Mouse (Mus musculus) forebrain, embryonic 16.5 days (tissue): ENCODE results near the gene Gpatch2. TPM values are rescaled to one million over a fixed set of nuclear protein-coding genes. Genes with fewer than 3 reads are reported as not detected.

Experiments
- ATAC-seq: fragments of 200-750 bp; cut with Nextera tagmentation; 2 replicates; pipeline ENCODE4 v1.8.0; 2017; ENCODE audit warnings: mild to moderate bottlenecking, moderate library complexity
- H3K27ac ChIP-seq: fragments of 300-500 bp; sonication (generic); 2 replicates; pipeline ENCODE4 v1.5.1; 2014; ENCODE audit warnings: low read length, control low read depth
- H3K27me3 ChIP-seq: fragments of 300-500 bp; sonication (generic); replicated peaks from 2 replicates; pipeline ENCODE4 v1.6.1; 2014; ENCODE audit warnings: low read length; ENCODE audit not compliant: control insufficient read depth, insufficient read depth
- H3K36me3 ChIP-seq: fragments of 300-500 bp; sonication (generic); 2 replicates; pipeline ENCODE4 v1.6.1; 2014; ENCODE audit not compliant: control insufficient read depth, insufficient read depth
- H3K4me1 ChIP-seq: fragments of 300-500 bp; sonication (generic); replicated peaks from 2 replicates; pipeline ENCODE4 v1.6.1; 2014; ENCODE audit warnings: low read length; ENCODE audit not compliant: control insufficient read depth, insufficient read depth
- H3K4me2 ChIP-seq: fragments of 300-500 bp; sonication (generic); 2 replicates; pipeline ENCODE4 v1.6.1; 2014; ENCODE audit warnings: mild to moderate bottlenecking, low read length, control low read depth
- H3K4me3 ChIP-seq: fragments of 300-500 bp; sonication (generic); replicated peaks from 2 replicates; pipeline ENCODE4 v1.5.1; 2014; ENCODE audit warnings: mild to moderate bottlenecking, low read length, control low read depth
- H3K9ac ChIP-seq: fragments of 300-500 bp; sonication (generic); replicated peaks from 2 replicates; pipeline ENCODE4 v1.6.1; 2014; ENCODE audit warnings: low read depth, low read length, control low read depth
- H3K9me3 ChIP-seq: fragments of 300-500 bp; sonication (generic); 2 replicates; pipeline ENCODE4 v1.6.1; 2016; ENCODE audit warnings: low read length; ENCODE audit not compliant: control insufficient read depth
- WGBS: fragments of 180-500 bp; shearing (Covaris S2); extraction: QIAGEN DNeasy Blood & Tissue Kit; methylation state at CpG from one replicate; pipeline ENCODE4 v1.1.7; 2014; 5-methylcytosine and 5-hydroxymethylcytosine counted together
- polyA plus RNA-seq: library from polyadenylated mRNA; unstranded; fragments of >200 nt; fragmentation: Nextera tagmentation; extraction: Ambion mirVana; gene quantifications from 2 replicates; pipeline ENCODE4 v1.2.1, GENCODE M21; 2015

The Gpatch2 gene
- polyA plus RNA-seq, 1 experiment from 2014 or later: 17.0 TPM

- Histone ChIP-seq H3K36me3 (no peaks in the 10 kb centered on the region), H3K9me3 (no peaks in the 10 kb centered on the region), H3K27ac (no peak overlapping the region), H3K4me1 (no peaks in the 10 kb centered on the region), H3K27me3 (no peaks in the 10 kb centered on the region), H3K4me2 (no peak overlapping the region), H3K4me3 (no peak overlapping the region), H3K9ac (no peak overlapping the region)
- ATAC-seq: no peak
- 86% methylated on average over 3 of the region's 3 CpGs for WGBS
Measured at GRCm38 (mm10) chr1:187293233-187293632, 77.9 kb downstream of the Gpatch2 start.

GRCm38 (mm10) chr1:187294522-187294921, 79.2 kb downstream of the Gpatch2 start:
- WGBS: 85% methylated on average over 5 of the region's 5 CpGs
- Histone ChIP-seq H3K27ac (no peak overlapping the region), H3K4me1 (peaks cover 4% of the 10 kb centered on the region; the same call in 1 of the 2 replicates), H3K36me3 (no peaks in the 10 kb centered on the region), H3K4me3 (no peak overlapping the region), H3K4me2 (no peak overlapping the region), H3K27me3 (no peaks in the 10 kb centered on the region), H3K9ac (no peak overlapping the region), H3K9me3 (no peaks in the 10 kb centered on the region)
- no peak for ATAC-seq

GRCm38 (mm10) chr1:187295038-187295559, 79.8 kb downstream of the Gpatch2 start:
- Histone ChIP-seq H3K4me2 (no peak overlapping the region), H3K27ac (no peak overlapping the region), H3K9me3 (no peaks in the 10 kb centered on the region), H3K36me3 (no peaks in the 10 kb centered on the region), H3K4me1 (peaks cover 4% of the 10 kb centered on the region; the same call in 1 of the 2 replicates), H3K4me3 (no peak overlapping the region), H3K27me3 (no peaks in the 10 kb centered on the region), H3K9ac (no peak overlapping the region)
- 96% methylated on average over 6 of the region's 6 CpGs for WGBS
- ATAC-seq: no peak

DNA sequence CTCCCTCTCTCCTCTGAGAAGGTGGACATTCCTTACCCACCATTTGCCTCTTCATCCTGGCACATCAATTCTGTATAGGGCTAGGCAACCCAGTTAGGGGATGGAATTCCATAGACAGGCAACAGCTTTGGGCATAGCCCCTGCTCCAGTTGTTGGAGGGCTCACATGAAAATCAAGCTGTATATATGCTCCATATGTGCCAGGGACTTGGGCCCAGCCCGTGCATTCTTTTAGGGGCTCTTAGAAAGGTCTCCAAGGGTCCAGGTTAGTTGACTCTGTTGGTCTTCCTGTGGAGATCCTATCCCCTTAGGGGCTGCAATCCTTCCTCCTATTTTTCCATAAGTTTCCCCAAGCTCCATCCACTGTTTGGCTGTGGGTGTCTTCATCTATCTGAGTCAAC, 80.4 kb downstream of the Gpatch2 start:
- Histone ChIP-seq H3K4me2 (no peak overlapping the region), H3K4me1 (peaks cover 7% of the 10 kb centered on the region; the same call in 1 of the 2 replicates), H3K36me3 (no peaks in the 10 kb centered on the region), H3K9me3 (no peaks in the 10 kb centered on the region), H3K9ac (no peak overlapping the region), H3K4me3 (no peak overlapping the region), H3K27ac (no peak overlapping the region), H3K27me3 (no peaks in the 10 kb centered on the region)
- ATAC-seq: no peak
- WGBS: 86% methylated on average over 1 of the region's 1 CpGs

- no peak overlapping the region for H3K27ac ChIP-seq
- no peak overlapping the region for H3K9ac ChIP-seq
- WGBS: 44% methylated on average over 4 of the region's 4 CpGs
- no peaks in the 10 kb centered on the region for H3K36me3 ChIP-seq
- H3K4me2 ChIP-seq: no peak overlapping the region
- no peaks in the 10 kb centered on the region for H3K27me3 ChIP-seq
- peak; percentile 36; the same call in 1 of the 2 replicates for ATAC-seq
- H3K4me3 ChIP-seq: no peak overlapping the region
- H3K9me3 ChIP-seq: no peaks in the 10 kb centered on the region
- peaks cover 7% of the 10 kb centered on the region; the same call in 1 of the 2 replicates for H3K4me1 ChIP-seq
Measured at GRCm38 (mm10) chr1:187299236-187299635, 83.9 kb downstream of the Gpatch2 start.

GRCm38 (mm10) chr1:187300626-187301025, 85.3 kb downstream of the Gpatch2 start:
- no peak overlapping the region for H3K27ac ChIP-seq
- peak; percentile 80 for ATAC-seq

DNA sequence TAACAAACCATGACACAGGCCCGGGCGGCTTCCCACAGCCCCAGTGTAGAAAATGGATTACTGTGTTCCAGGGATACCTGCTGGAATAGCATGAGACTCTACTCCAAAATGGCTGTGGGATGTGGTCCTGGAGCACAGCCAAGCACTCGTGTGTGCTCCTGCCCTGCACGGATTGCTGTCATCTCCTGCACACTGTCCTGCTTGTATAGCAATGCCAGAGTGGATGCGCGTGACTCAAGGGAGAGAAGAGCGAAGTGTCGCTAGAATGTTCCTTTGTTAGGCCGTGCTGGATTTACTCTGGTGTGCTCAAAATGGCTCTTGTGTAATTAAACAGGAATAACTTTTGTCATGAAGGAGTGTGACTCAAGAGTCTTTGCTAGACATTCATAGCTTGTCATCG, 87.9 kb downstream of the Gpatch2 start:
- Histone ChIP-seq H3K9me3 (no peaks in the 10 kb centered on the region), H3K36me3 (no peaks in the 10 kb centered on the region), H3K27ac (no peak overlapping the region), H3K27me3 (no peaks in the 10 kb centered on the region), H3K4me2 (no peak overlapping the region), H3K4me1 (peaks cover 7% of the 10 kb centered on the region; the same call in 1 of the 2 replicates), H3K4me3 (no peak overlapping the region), H3K9ac (no peak overlapping the region)
- no peak for ATAC-seq
- 76% methylated on average over 10 of the region's 10 CpGs for WGBS

More at GRCm38 (mm10) chr1:187300626-187301025, 85.3 kb downstream of the Gpatch2 start:
- no peak overlapping the region for H3K4me2 ChIP-seq
- no peaks in the 10 kb centered on the region for H3K27me3 ChIP-seq
- no peak overlapping the region for H3K9ac ChIP-seq
- H3K9me3 ChIP-seq: no peaks in the 10 kb centered on the region
- H3K4me3 ChIP-seq: no peak overlapping the region
- 37% methylated on average over 5 of the region's 5 CpGs for WGBS
- H3K36me3 ChIP-seq: no peaks in the 10 kb centered on the region
- peaks cover 7% of the 10 kb centered on the region; the same call in 1 of the 2 replicates for H3K4me1 ChIP-seq

- WGBS: 97% methylated on average over 4 of the region's 4 CpGs
- H3K4me1 ChIP-seq: no peaks in the 10 kb centered on the region
Measured at GRCm38 (mm10) chr1:187307335-187307734, 92.0 kb downstream of the Gpatch2 start.

DNA sequence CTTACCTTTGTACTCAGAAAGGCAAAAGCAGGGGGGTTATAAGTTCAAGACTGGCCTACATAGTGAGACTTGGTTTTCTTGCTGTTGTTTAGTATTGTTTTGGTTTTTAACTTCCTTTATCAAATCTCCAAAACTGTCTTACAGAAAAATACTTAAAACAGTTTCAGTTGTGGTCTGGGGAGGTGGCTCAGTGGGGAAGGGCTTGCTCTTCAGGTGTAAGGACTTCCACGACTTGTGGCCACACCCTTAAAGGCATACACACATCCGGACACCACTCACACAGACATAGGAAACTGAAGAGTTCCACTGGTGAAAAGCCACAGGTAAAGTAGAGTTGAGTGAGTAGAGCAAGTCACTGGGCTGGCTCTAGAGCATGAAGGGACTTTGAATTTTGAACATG, 93.2 kb downstream of the Gpatch2 start:
- Histone ChIP-seq H3K4me2 (no peak overlapping the region), H3K27ac (no peak overlapping the region), H3K4me3 (no peak overlapping the region), H3K4me1 (no peaks in the 10 kb centered on the region), H3K9ac (no peak overlapping the region), H3K36me3 (no peaks in the 10 kb centered on the region), H3K27me3 (no peaks in the 10 kb centered on the region), H3K9me3 (no peaks in the 10 kb centered on the region)
- ATAC-seq: no peak
- 96% methylated on average over 2 of the region's 2 CpGs for WGBS

More at GRCm38 (mm10) chr1:187307335-187307734, 92.0 kb downstream of the Gpatch2 start:
- no peak overlapping the region for H3K9ac ChIP-seq
- H3K4me2 ChIP-seq: no peak overlapping the region
- H3K4me3 ChIP-seq: no peak overlapping the region
- ATAC-seq: no peak
- no peaks in the 10 kb centered on the region for H3K36me3 ChIP-seq
- no peak overlapping the region for H3K27ac ChIP-seq
- no peaks in the 10 kb centered on the region for H3K27me3 ChIP-seq
- no peaks in the 10 kb centered on the region for H3K9me3 ChIP-seq

- Histone ChIP-seq H3K4me1 (no peaks in the 10 kb centered on the region), H3K27me3 (no peaks in the 10 kb centered on the region), H3K4me3 (no peak overlapping the region), H3K27ac (no peak overlapping the region), H3K4me2 (no peak overlapping the region), H3K9me3 (no peaks in the 10 kb centered on the region), H3K9ac (no peak overlapping the region), H3K36me3 (no peaks in the 10 kb centered on the region)
- WGBS: 94% methylated on average over 6 of the region's 6 CpGs
- ATAC-seq: no peak
Measured at GRCm38 (mm10) chr1:187311122-187311521, 95.8 kb downstream of the Gpatch2 start.
